In genomic region chr11:74897678-74898516, GRCm38 (mm10) we compare ENCODE assay signal across 8 mouse cellular contexts. TPM values are rescaled to one million over a fixed set of nuclear protein-coding genes. Genes with fewer than 3 reads are reported as not detected.
A peak's percentile ranks its signal among the peaks of the same experiment; 100 is the strongest.
DNase-seq lines count a peak whose midpoint lies in the region; ATAC-seq and TF ChIP-seq lines count a peak whose summit lies in the region.

Tsr1 (plus strand) TSS chr11:74898071.

- H3K4me3 ChIP-seq in MEL (ENCODE audit: control insufficient read depth in 1 of 2, insufficient read depth in 1 of 2, low read depth in 2 of 2, low read length in 2 of 2): peak within 1 kb of the TSS; percentile 80 to 86
- peak within 1 kb of the TSS; percentile 78 for H3K4me3 ChIP-seq in forebrain, postnatal 0 days (ENCODE audit: low read depth, low read length)
- H3K4me3 ChIP-seq in lung, postnatal 0 days (ENCODE audit: low read depth, low read length): peak within 1 kb of the TSS; percentile 76

- no peak for TF ChIP-seq EP300 in MEL (IDR thresholded peaks at IDR 0.05; ENCODE audit: low read depth in 1 of 2, low read length in 2 of 2)
- TF ChIP-seq EP300 in lung, postnatal 0 days (IDR thresholded peaks at IDR 0.05): no peak

- H3K9ac ChIP-seq in MEL (ENCODE audit: control insufficient read depth, low read depth, low read length, poor library complexity, severe bottlenecking): peak within 1 kb of the TSS; percentile 86
- H3K9ac ChIP-seq in forebrain, postnatal 0 days: peak within 1 kb of the TSS; percentile 82
- H3K9ac ChIP-seq in lung, postnatal 0 days (replicated peaks; ENCODE audit: low read depth): peak within 1 kb of the TSS; percentile 51

- 2% methylated on average over 54 of the region's 54 CpGs for WGBS in forebrain, postnatal 0 days
- WGBS in lung, postnatal 0 days: under 1% methylated on average over 54 of the region's 54 CpGs

- H3K36me3 ChIP-seq in MEL (ENCODE audit: control insufficient read depth in 1 of 2, insufficient read depth in 2 of 2, low read length in 2 of 2): peaks cover 32 to 34% of the 10 kb centered on the region in 2 experiments
- H3K36me3 ChIP-seq in forebrain, postnatal 0 days (ENCODE audit: insufficient read depth): peaks cover 33% of the 10 kb centered on the region
- 0 out of 2 replicates have a peak, but pooled peaks cover 4% of the 10 kb centered on the region for H3K36me3 ChIP-seq in lung, postnatal 0 days (ENCODE audit: insufficient read depth, low read length)

- TF ChIP-seq POLR2A in MEL (IDR thresholded peaks at IDR 0.05; ENCODE audit: control insufficient read depth in 1 of 2, insufficient read depth in 1 of 2, low read depth in 1 of 2, low read length in 2 of 2, poor library complexity in 1 of 2): peak; percentile 81 to 90

- TF ChIP-seq CTCF in MEL (IDR thresholded peaks at IDR 0.05 in 2 of 3, conservative IDR thresholded peaks at IDR 0.05 in 1 of 3; ENCODE audit: control insufficient read depth in 1 of 3, insufficient read depth in 1 of 3, low read depth in 2 of 3, low read length in 3 of 3, poor library complexity in 1 of 3, severe bottlenecking in 1 of 3): no peak
- peak; percentile 39 for TF ChIP-seq CTCF in forebrain, postnatal 0 days (IDR thresholded peaks at IDR 0.05; ENCODE audit: low read depth)
- TF ChIP-seq CTCF in lung, postnatal 0 days (IDR thresholded peaks at IDR 0.05): peak; percentile 12; the same call in 1 of the 2 replicates

- H3K27me3 ChIP-seq in MEL (ENCODE audit: control insufficient read depth in 1 of 2, insufficient read depth in 2 of 2, low read length in 2 of 2): no peaks in the 10 kb centered on the region
- H3K27me3 ChIP-seq in forebrain, postnatal 0 days (ENCODE audit: insufficient read depth, low read length): no peaks in the 10 kb centered on the region
- H3K27me3 ChIP-seq in lung, postnatal 0 days (replicated peaks; ENCODE audit: insufficient read depth, low read length): no peaks in the 10 kb centered on the region

- H3K4me1 ChIP-seq in MEL (ENCODE audit: control insufficient read depth in 1 of 2, insufficient read depth in 2 of 2, low read length in 2 of 2): peaks cover 6 to 18% of the 10 kb centered on the region in 2 experiments
- H3K4me1 ChIP-seq in forebrain, postnatal 0 days (ENCODE audit: insufficient read depth): 0 out of 2 replicates have a peak, but pooled peaks cover 13% of the 10 kb centered on the region
- peaks cover 5% of the 10 kb centered on the region; the same call in 1 of the 2 replicates for H3K4me1 ChIP-seq in lung, postnatal 0 days (ENCODE audit: insufficient read depth, low read depth, low read length)

- DNase-seq in MEL (ENCODE audit: low read depth, low spot score): peak; percentile 99
- DNase-seq in cerebellum, adult 18-20 months: peak; percentile 86 to 90
- peak; percentile 94 for DNase-seq in forebrain, postnatal 0 days
- peak; percentile 93 for DNase-seq in heart, postnatal 4 days
- DNase-seq in layer of hippocampus, adult 9-11 months: peak; percentile 93
- DNase-seq in lung, postnatal 0 days (ENCODE audit: low spot score): peak; percentile 97
- DNase-seq in ovary, postnatal 14 days (ENCODE audit: low spot score): peak; percentile 80
- DNase-seq in thymus, postnatal 14 days: peak; percentile 89

- peak within 1 kb of the TSS; percentile 77 for H3K4me2 ChIP-seq in forebrain, postnatal 0 days (ENCODE audit: low read depth)
- H3K4me2 ChIP-seq in lung, postnatal 0 days (replicated peaks; ENCODE audit: low read depth, low read length): peak within 1 kb of the TSS; percentile 100

- H3K9me3 ChIP-seq in MEL (replicated peaks; ENCODE audit: insufficient read depth, low read length): no peaks in the 10 kb centered on the region
- H3K9me3 ChIP-seq in forebrain, postnatal 0 days (ENCODE audit: low read length): no peaks in the 10 kb centered on the region
- no peaks in the 10 kb centered on the region for H3K9me3 ChIP-seq in lung, postnatal 0 days (ENCODE audit: low read length)

- H3K79me2 ChIP-seq in MEL (ENCODE audit: control insufficient read depth, insufficient read depth, low read length, poor library complexity): peaks cover 58% of the 10 kb centered on the region

- peak within 1 kb of the TSS; percentile 86 for H3K27ac ChIP-seq in MEL (ENCODE audit: control insufficient read depth, low read depth, low read length)
- peak within 1 kb of the TSS; percentile 91 for H3K27ac ChIP-seq in forebrain, postnatal 0 days (ENCODE audit: low read depth, low read length)
- H3K27ac ChIP-seq in lung, postnatal 0 days (ENCODE audit: low read length): peak within 1 kb of the TSS; percentile 82

- ATAC-seq in forebrain, postnatal 0 days: peak; percentile 93
- ATAC-seq in lung, postnatal 0 days: peak; percentile 91

- TF ChIP-seq RAD21 in MEL (IDR thresholded peaks at IDR 0.05; ENCODE audit: low read depth, low read length): no peak

TF ChIP-seq in MEL, 35 proteins besides CTCF, POLR2A, EP300 and RAD21:
- peak; percentile 45; the same call in 1 of the 2 replicates for TF ChIP-seq E2F4 (IDR thresholded peaks at IDR 0.05; ENCODE audit: borderline replicate concordance, low read depth, low read length)
- TF ChIP-seq GABPA (IDR thresholded peaks at IDR 0.05; ENCODE audit: low read depth, low read length): no peak
- TF ChIP-seq KAT2A (conservative IDR thresholded peaks at IDR 0.05; ENCODE audit: low read depth, low read length): peak; percentile 54; the same call in 1 of the 2 replicates
- peak; percentile 99 for TF ChIP-seq MYC (IDR thresholded peaks at IDR 0.05; ENCODE audit: low read depth, low read length)
- peak; percentile 99 for TF ChIP-seq MAX (IDR thresholded peaks at IDR 0.05; ENCODE audit: low read length)
- peak; percentile 37; the same call in 1 of the 2 replicates for TF ChIP-seq POLR2AphosphoS5 (IDR thresholded peaks at IDR 0.05; ENCODE audit: borderline replicate concordance, low read depth, low read length)
- TF ChIP-seq MEF2A (IDR thresholded peaks at IDR 0.05; ENCODE audit: extremely low read depth, insufficient replicate concordance, low read depth, low read length, poor library complexity, severe bottlenecking): no peak
- TF ChIP-seq UBTF (IDR thresholded peaks at IDR 0.05; ENCODE audit: borderline replicate concordance, insufficient read depth, low read depth, low read length): no peak
- peak; percentile 90 for TF ChIP-seq CHD2 (IDR thresholded peaks at IDR 0.05; ENCODE audit: low read length)
- no peak for TF ChIP-seq MYB (IDR thresholded peaks at IDR 0.05; ENCODE audit: low read depth, low read length)
- peak; percentile 40; the same call in 1 of the 2 replicates for TF ChIP-seq ETS1 (IDR thresholded peaks at IDR 0.05; ENCODE audit: low read depth, low read length)
- TF ChIP-seq ZMIZ1 (IDR thresholded peaks at IDR 0.05; ENCODE audit: low read depth, low read length): peak; percentile 69; the same call in 1 of the 2 replicates
- no peak for TF ChIP-seq USF2 (IDR thresholded peaks at IDR 0.05; ENCODE audit: borderline replicate concordance in 1 of 2, insufficient read depth in 1 of 2, low read depth in 1 of 2, low read length in 2 of 2)
- no peak for TF ChIP-seq JUND (IDR thresholded peaks at IDR 0.05; ENCODE audit: low read depth, low read length)
- TF ChIP-seq MAFK (IDR thresholded peaks at IDR 0.05; ENCODE audit: borderline replicate concordance, low read depth, low read length): no peak
- peak; percentile 64; the same call in 1 of the 2 replicates for TF ChIP-seq USF1 (IDR thresholded peaks at IDR 0.05; ENCODE audit: low read depth, low read length)
- TF ChIP-seq SMC3 (IDR thresholded peaks at IDR 0.05; ENCODE audit: low read depth, low read length): no peak
- peak; percentile 96 for TF ChIP-seq ELF1 (IDR thresholded peaks at IDR 0.05; ENCODE audit: low read depth, low read length)
- peak; percentile 91 for TF ChIP-seq TBP (IDR thresholded peaks at IDR 0.05; ENCODE audit: low read depth, low read length)
- no peak for TF ChIP-seq MAZ (IDR thresholded peaks at IDR 0.05; ENCODE audit: low read depth, low read length)
- no peak for TF ChIP-seq TAL1 (IDR thresholded peaks at IDR 0.05; ENCODE audit: low read length)
- peak; percentile 98 for TF ChIP-seq MXI1 (IDR thresholded peaks at IDR 0.05; ENCODE audit: low read depth, low read length)
- TF ChIP-seq ZC3H11A (IDR thresholded peaks at IDR 0.05; ENCODE audit: low read depth, low read length): no peak
- TF ChIP-seq ZNF384 (IDR thresholded peaks at IDR 0.05; ENCODE audit: low read depth, low read length): no peak
- peak; percentile 87 for TF ChIP-seq HCFC1 (IDR thresholded peaks at IDR 0.05; ENCODE audit: low read depth, low read length)
- TF ChIP-seq RCOR1 (IDR thresholded peaks at IDR 0.05; ENCODE audit: low read depth, low read length): no peak
- no peak for TF ChIP-seq BHLHE40 (IDR thresholded peaks at IDR 0.05; ENCODE audit: borderline replicate concordance, low read depth, low read length)
- peak; percentile 87 for TF ChIP-seq POLR2AphosphoS2 (IDR thresholded peaks at IDR 0.05; ENCODE audit: low read length)
- no peak for TF ChIP-seq GATA1 (IDR thresholded peaks at IDR 0.05; ENCODE audit: low read depth, low read length)
- TF ChIP-seq SIN3A (IDR thresholded peaks at IDR 0.05; ENCODE audit: low read length): peak; percentile 96
- peak; percentile 85 for TF ChIP-seq TCF12 (IDR thresholded peaks at IDR 0.05; ENCODE audit: low read depth, low read length)
- peak; percentile 22; the same call in 1 of the 2 replicates for TF ChIP-seq CHD1 (IDR thresholded peaks at IDR 0.05; ENCODE audit: low read depth, low read length)
- TF ChIP-seq ZKSCAN1 (IDR thresholded peaks at IDR 0.05; ENCODE audit: low read depth, low read length): no peak
- peak; percentile 94 for TF ChIP-seq NELFE (IDR thresholded peaks at IDR 0.05; ENCODE audit: low read depth, low read length)
- TF ChIP-seq NRF1 (IDR thresholded peaks at IDR 0.05; ENCODE audit: insufficient read depth, low read depth, low read length, poor library complexity, severe bottlenecking): 0 out of 2 replicates have a peak, but pooled peaks have one; percentile 15

RNA-seq across cellular contexts. Expression of gene Tsr1, which starts in this region (rescaled TPM):
- total RNA-seq in MEL (2012; rRNA removed): 165 and 178 TPM in 2 replicates
- polyA plus RNA-seq in MEL (2012; ENCODE audit: insufficient read depth in 1 of 2, insufficient read length in 2 of 2, low read depth in 1 of 2, low replicate concordance in 2 of 2, missing spikeins in 1 of 2): 100 to 1,000 TPM; 123 to 129 TPM
- 32.7 and 33.2 TPM in 2 replicates for total RNA-seq in forebrain, postnatal 0 days (2014; rRNA removed)
- polyA plus RNA-seq in forebrain, postnatal 0 days (2015; fragmentation: Nextera tagmentation; extraction: Ambion mirVana): 23.8 and 25.5 TPM in 2 replicates
- 10 to 100 TPM; 20.0 to 22.6 TPM for total RNA-seq in heart, postnatal 4 days (2021)
- 11.4 and 12.7 TPM in 2 replicates for polyA plus RNA-seq in lung, postnatal 0 days (2015; fragmentation: Nextera tagmentation; extraction: Ambion mirVana)

Comparison
In these comparisons a context has a peak if more than half of its experiments do, and no peak if none do; other contexts are left out.
1. Peak in every context shown above with its lines: DNase-seq, ATAC-seq, H3K4me3 ChIP-seq and H3K27ac ChIP-seq.
2. CTCF ChIP-seq: peak in forebrain, postnatal 0 days (single experiment) and lung, postnatal 0 days (single experiment); none in MEL (0 of 3).